Mouse (Mus musculus) stomach, embryonic 15.5 days (tissue): Measurements from ENCODE around the gene Calr3. TPM values are rescaled to one million over a fixed set of nuclear protein-coding genes. Genes with fewer than 3 reads are reported as not detected.

Source experiments
- ATAC-seq: fragments of 200-750 bp; cut with Nextera tagmentation; 2 replicates; pipeline ENCODE4 v1.8.0; 2017; ENCODE audit warnings: low read depth, moderate number of reproducible peaks, moderate TSS enrichment; ENCODE audit not compliant: insufficient read depth, low FRiP score
- H3K27ac ChIP-seq: fragments of 300-500 bp; sonication (generic); 2 replicates; pipeline ENCODE4 v1.5.1; 2015; ENCODE audit warnings: mild to moderate bottlenecking, inconsistent platforms
- H3K27me3 ChIP-seq: fragments of 300-500 bp; sonication (generic); replicated peaks from 2 replicates; pipeline ENCODE4 v1.6.1; 2015; ENCODE audit warnings: inconsistent platforms
- H3K36me3 ChIP-seq: fragments of 300-500 bp; sonication (generic); 2 replicates; pipeline ENCODE4 v1.6.1; 2015; ENCODE audit warnings: inconsistent platforms
- H3K4me1 ChIP-seq: fragments of 300-500 bp; sonication (generic); 2 replicates; pipeline ENCODE4 v1.6.1; 2015; ENCODE audit warnings: inconsistent platforms
- H3K4me2 ChIP-seq: fragments of 300-500 bp; sonication (generic); 2 replicates; pipeline ENCODE4 v1.6.1; 2015; ENCODE audit warnings: mild to moderate bottlenecking, inconsistent platforms
- H3K4me3 ChIP-seq: fragments of 300-500 bp; sonication (generic); replicated peaks from 2 replicates; pipeline ENCODE4 v1.5.1; 2015; ENCODE audit warnings: inconsistent platforms
- H3K9ac ChIP-seq: fragments of 300-500 bp; sonication (generic); 2 replicates; pipeline ENCODE4 v1.6.1; 2015; ENCODE audit warnings: inconsistent platforms
- H3K9me3 ChIP-seq: fragments of 300-500 bp; sonication (generic); 2 replicates; pipeline ENCODE4 v1.6.1; 2016; ENCODE audit warnings: inconsistent platforms
- WGBS: fragments of 180-500 bp; shearing (Covaris S2); methylation state at CpG from one replicate; pipeline ENCODE4 v1.1.7; 2015; 5-methylcytosine and 5-hydroxymethylcytosine counted together
- polyA plus RNA-seq: library from polyadenylated mRNA; unstranded; fragments of >200 nt; fragmentation: Nextera tagmentation; extraction: Ambion mirVana; gene quantifications from 2 replicates; pipeline ENCODE4 v1.2.1, GENCODE M21; 2015

Gene Calr3
- polyA plus RNA-seq, 1 experiment from 2014 or later: 3.3 TPM

DNA sequence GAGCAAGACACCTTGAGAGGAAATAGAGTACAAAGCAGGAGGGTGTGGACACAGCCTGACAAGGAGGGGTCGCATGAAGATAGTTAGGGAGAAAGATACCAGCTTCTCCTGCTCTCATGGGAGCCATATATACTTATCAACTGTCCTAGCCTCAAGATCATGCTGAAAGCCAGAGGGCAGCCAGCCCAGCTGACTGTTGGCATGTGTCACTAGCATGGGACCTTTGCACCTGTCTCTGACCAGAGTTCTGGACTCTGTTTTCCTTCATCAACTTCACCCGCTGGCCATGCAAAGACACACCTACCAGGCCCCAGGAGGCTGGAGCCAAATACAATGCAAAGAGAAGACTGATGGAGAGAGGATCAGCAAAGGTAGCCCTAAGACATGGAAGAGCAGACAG lies 25.6 kb upstream of the Calr3 start:
- no peaks in the 10 kb centered on the region for H3K27me3 ChIP-seq
- no peak for ATAC-seq
- no peak overlapping the region for H3K4me3 ChIP-seq
- H3K9ac ChIP-seq: no peak overlapping the region
- 91% methylated on average over 2 of the region's 2 CpGs for whole genome bisulfite sequencing
- no peak overlapping the region for H3K4me2 ChIP-seq
- no peak overlapping the region for H3K27ac ChIP-seq
- peaks cover 81% of the 10 kb centered on the region for H3K36me3 ChIP-seq
- no peaks in the 10 kb centered on the region for H3K9me3 ChIP-seq
- H3K4me1 ChIP-seq: peaks cover 10% of the 10 kb centered on the region

DNA sequence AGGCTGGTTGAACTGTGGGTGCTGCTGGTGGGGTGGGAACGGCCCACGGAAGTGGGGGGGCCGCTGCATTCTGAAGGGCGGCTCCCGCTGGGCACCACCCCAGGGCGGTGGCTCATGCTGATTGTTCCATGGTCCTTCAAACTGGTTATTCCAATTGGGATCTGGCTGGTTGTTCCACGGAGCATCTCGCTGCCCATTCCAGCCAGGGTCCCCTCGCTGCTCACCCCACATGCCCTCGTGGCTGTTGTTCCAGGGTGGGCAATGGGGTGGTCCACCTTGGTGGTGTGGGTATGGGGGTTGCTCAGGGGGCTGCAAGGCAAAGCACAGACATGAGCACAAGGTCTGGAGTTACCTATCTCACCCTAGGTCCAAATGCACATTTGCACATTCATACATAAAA lies 20.5 kb upstream of the Calr3 start:
- Histone ChIP-seq H3K9me3 (no peaks in the 10 kb centered on the region), H3K27ac (no peak overlapping the region), H3K27me3 (no peaks in the 10 kb centered on the region), H3K4me2 (no peak overlapping the region), H3K9ac (no peak overlapping the region), H3K4me1 (no peaks in the 10 kb centered on the region), H3K4me3 (no peak overlapping the region), H3K36me3 (peaks cover 93% of the 10 kb centered on the region)
- ATAC-seq: no peak
- WGBS: 96% methylated on average over 10 of the region's 10 CpGs

DNA sequence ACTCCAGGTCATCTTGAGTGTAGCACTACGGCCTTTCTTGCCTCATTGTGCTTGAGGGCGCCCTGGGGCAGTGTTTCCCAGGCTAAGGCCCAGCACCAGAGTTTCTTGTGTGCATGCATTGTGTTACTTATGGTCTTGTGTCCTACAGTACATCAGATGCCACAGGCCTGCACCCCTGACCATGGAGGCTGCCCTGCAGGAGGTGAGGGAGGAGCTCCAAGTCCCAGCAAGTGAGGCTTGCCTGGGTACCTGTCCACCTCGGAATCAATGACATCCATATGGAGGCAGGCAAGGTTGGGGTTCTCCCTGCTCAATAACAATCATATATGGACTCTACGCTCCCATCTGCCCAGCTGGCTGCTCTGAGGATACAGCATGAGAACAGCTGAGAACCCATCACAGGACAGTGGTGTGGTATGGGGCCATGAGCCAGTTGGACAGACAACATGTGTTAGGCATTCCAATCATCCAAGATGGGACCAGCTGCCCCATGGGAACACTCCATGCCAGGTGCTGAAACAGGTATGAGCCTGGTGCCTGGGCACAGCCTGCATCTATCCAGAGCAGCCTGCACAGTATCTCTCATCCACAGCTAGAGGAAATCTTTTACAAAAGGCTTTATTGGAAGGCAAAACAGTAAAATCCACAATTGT lies 16.3 kb upstream of the Calr3 start:
- Histone ChIP-seq H3K4me1 (no peaks in the 10 kb centered on the region), H3K9ac (no peak overlapping the region), H3K9me3 (no peaks in the 10 kb centered on the region), H3K27me3 (no peaks in the 10 kb centered on the region), H3K4me2 (no peak overlapping the region), H3K36me3 (peaks cover 62% of the 10 kb centered on the region), H3K4me3 (no peak overlapping the region), H3K27ac (no peak overlapping the region)
- WGBS: 89% methylated on average over 4 of the region's 4 CpGs
- no peak for ATAC-seq

DNA sequence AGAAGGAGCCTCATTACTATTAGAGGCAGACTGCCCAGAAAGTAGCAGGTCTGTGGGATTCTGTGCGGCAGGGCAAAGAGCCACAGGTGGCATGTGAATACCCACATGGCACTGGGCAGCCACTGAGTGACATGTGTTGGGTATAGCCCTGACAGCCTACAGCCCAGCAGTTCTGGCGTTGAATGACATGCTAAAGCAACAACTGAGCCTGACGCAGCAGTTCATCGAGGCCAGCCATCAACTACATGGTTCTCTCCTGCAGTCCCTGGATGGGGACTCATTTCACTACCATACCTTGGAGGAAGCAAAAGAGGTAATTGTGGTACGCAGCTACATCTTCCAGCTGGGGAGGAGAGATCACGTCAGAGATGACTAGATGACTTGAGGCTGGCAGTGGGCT lies 14.8 kb upstream of the Calr3 start:
- peaks cover 58% of the 10 kb centered on the region for H3K36me3 ChIP-seq
- 82% methylated on average over 6 of the region's 6 CpGs for WGBS
- ATAC-seq: no peak

DNA sequence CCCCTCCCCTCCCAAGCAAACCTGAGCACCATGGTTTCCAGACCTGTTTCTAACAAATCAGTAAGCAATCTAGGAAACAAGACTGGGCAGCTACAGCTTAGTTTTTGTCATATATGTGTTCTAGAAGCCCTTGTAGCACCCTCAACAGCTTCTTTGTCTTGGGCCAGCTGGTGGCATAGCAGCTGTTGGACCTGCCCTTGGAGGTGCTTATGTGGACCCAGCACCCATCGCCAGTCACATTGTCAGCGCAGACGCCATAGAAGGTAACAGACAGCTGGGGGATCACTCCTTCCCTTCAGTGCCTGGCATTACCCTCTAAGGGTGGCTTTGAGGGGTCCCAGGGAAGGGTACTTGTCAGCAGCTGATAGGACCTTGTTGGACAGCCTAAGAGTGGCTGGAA lies 14.1 kb upstream of the Calr3 start:
- H3K9me3 ChIP-seq: no peaks in the 10 kb centered on the region
- no peak for ATAC-seq
- H3K4me2 ChIP-seq: no peak overlapping the region
- no peak overlapping the region for H3K9ac ChIP-seq
- H3K4me1 ChIP-seq: no peaks in the 10 kb centered on the region
- H3K4me3 ChIP-seq: no peak overlapping the region
- H3K27ac ChIP-seq: no peak overlapping the region
- peaks cover 56% of the 10 kb centered on the region for H3K36me3 ChIP-seq
- no peaks in the 10 kb centered on the region for H3K27me3 ChIP-seq
- 91% methylated on average over 3 of the region's 3 CpGs for WGBS

More for the DNA sequence above, 14.8 kb upstream of the Calr3 start:
- no peak overlapping the region for H3K4me2 ChIP-seq
- H3K27ac ChIP-seq: no peak overlapping the region
- no peak overlapping the region for H3K4me3 ChIP-seq
- H3K9ac ChIP-seq: no peak overlapping the region
- H3K9me3 ChIP-seq: no peaks in the 10 kb centered on the region
- H3K27me3 ChIP-seq: no peaks in the 10 kb centered on the region
- no peaks in the 10 kb centered on the region for H3K4me1 ChIP-seq

DNA sequence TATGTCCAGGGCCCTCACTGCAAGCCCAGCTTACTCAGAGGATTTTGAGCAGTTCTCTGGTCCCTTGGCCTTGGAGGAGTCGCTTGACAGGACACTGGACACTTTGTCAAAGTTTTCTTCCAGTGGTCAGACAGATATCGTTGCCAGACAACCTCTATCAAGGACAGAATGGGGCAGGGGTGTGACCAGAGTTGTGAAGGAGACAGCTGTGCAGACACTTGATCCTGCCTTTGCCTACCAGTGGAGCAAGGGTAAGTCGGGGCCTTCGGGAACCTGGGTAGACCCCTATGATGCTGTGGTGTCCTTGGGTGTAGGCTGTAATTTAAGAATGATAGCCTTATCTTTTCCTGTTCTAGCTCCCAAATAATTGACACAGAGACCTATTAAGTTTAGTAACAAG lies 11.6 kb upstream of the Calr3 start:
- Histone ChIP-seq H3K36me3 (peaks cover 33% of the 10 kb centered on the region), H3K27me3 (no peaks in the 10 kb centered on the region), H3K4me3 (no peak overlapping the region), H3K4me2 (no peak overlapping the region), H3K9ac (no peak overlapping the region), H3K4me1 (no peaks in the 10 kb centered on the region), H3K27ac (no peak overlapping the region), H3K9me3 (no peaks in the 10 kb centered on the region)
- WGBS: 82% methylated on average over 4 of the region's 4 CpGs
- ATAC-seq: no peak

DNA sequence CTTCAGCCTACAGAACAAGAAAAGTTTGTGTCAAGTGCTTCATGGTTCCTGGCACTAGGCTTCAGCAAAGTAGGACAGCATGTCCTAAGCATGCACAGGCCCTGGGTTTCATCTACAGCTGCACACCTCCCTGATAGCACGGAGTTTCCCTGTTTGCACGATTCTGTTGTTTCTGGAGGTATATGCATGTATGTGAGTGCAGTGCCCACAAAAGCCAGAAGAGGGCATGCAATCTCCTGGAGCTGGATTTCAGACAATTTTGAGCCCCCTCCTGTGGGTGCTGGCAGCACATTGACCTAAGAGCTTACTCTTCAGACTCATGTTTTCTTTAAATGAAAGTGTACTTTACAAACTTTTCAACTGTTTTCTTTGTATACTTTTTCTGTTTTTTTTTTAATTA lies 10.2 kb upstream of the Calr3 start:
- ATAC-seq: no peak
- 91% methylated on average over 2 of the region's 2 CpGs for WGBS

DNA sequence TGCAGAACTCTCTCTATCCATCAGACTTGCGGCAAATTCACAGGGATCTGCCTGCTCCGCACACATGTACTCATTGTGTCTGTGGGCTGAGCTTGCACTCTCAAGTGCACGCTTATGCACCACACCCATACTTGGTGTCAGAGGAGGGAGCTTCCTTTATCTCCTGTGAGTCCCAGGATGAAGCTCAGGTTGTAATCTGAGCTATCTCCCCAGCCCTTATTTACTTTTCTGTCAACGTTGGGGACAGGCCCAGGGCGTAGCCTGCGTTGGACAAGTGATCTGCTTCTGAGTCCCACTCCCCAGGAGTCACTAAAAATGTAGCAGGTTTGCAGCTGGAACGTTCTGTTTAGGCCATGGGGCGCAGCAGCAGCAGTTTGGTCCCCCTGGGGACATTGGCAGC lies 7.8 kb upstream of the Calr3 start:
- Histone ChIP-seq H3K9ac (no peak overlapping the region), H3K4me3 (no peak overlapping the region), H3K27ac (no peak overlapping the region), H3K27me3 (no peaks in the 10 kb centered on the region), H3K9me3 (no peaks in the 10 kb centered on the region), H3K4me2 (no peak overlapping the region), H3K36me3 (peaks cover 24% of the 10 kb centered on the region), H3K4me1 (no peaks in the 10 kb centered on the region)
- 66% methylated on average over 8 of the region's 8 CpGs for WGBS
- no peak for ATAC-seq

More for the DNA sequence above, 10.2 kb upstream of the Calr3 start:
- no peak overlapping the region for H3K27ac ChIP-seq
- H3K9ac ChIP-seq: no peak overlapping the region
- no peaks in the 10 kb centered on the region for H3K27me3 ChIP-seq
- H3K4me1 ChIP-seq: no peaks in the 10 kb centered on the region
- H3K4me2 ChIP-seq: no peak overlapping the region
- no peak overlapping the region for H3K4me3 ChIP-seq
- H3K36me3 ChIP-seq: peaks cover 31% of the 10 kb centered on the region
- H3K9me3 ChIP-seq: no peaks in the 10 kb centered on the region

DNA sequence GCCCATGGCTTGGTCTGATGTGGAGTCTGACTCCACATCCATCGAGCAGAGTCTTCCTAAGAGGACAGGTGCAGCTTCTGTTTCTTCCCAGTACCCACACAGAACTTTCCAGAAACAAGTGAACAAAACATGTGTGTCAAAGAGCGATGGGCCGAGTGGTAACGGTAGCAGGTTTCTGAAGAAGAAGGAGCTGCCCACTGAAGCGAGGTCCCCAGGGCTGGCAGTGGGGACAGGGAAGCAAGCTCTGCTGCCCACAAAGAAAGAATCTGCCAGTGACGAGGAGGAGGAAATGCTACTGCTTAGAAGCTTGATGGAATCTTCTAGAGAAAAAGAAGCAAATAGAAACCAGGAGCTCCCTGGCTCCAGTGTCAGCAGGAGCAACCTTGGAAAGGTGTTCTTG lies 1.4 kb upstream of the Calr3 start:
- Histone ChIP-seq H3K4me3 (no peak overlapping the region), H3K27ac (no peak overlapping the region), H3K36me3 (peaks cover 7% of the 10 kb centered on the region), H3K27me3 (no peaks in the 10 kb centered on the region), H3K4me1 (0 out of 2 replicates have a peak, but pooled peaks cover 10% of the 10 kb centered on the region), H3K4me2 (no peak overlapping the region), H3K9ac (no peak overlapping the region), H3K9me3 (no peaks in the 10 kb centered on the region)
- 91% methylated on average over 6 of the region's 6 CpGs for WGBS
- ATAC-seq: no peak

DNA sequence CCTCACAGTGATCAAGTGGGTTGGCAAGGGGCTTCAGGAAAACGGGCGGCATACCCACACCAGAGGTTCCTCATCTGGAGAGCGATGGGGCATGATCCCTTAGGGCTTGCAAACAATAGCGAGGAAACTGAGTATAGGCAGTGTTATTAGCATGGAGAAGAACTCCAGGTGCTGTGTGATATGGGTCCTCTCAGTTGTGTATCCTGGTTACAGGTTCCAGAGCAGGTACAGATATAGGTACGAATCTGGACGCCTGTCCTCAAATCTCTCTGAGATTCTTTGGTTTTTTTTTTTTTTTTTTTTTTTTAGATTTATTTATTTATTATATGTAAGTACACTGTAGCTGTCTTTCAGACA lies 302 bp upstream of the Calr3 start:
- Histone ChIP-seq H3K27me3 (no peaks in the 10 kb centered on the region), H3K36me3 (no peaks in the 10 kb centered on the region; the same call in 1 of the 2 replicates), H3K9ac (0 out of 2 replicates have a peak overlapping the region, but pooled peaks have one; percentile 33), H3K27ac (no peak overlapping the region), H3K4me2 (peak overlapping the region; percentile 90), H3K9me3 (no peaks in the 10 kb centered on the region), H3K4me1 (0 out of 2 replicates have a peak, but pooled peaks cover 10% of the 10 kb centered on the region), H3K4me3 (peak overlapping the region; percentile 52)
- WGBS: 34% methylated on average over 6 of the region's 6 CpGs
- peak; percentile 29; the same call in 1 of the 2 replicates for ATAC-seq

DNA sequence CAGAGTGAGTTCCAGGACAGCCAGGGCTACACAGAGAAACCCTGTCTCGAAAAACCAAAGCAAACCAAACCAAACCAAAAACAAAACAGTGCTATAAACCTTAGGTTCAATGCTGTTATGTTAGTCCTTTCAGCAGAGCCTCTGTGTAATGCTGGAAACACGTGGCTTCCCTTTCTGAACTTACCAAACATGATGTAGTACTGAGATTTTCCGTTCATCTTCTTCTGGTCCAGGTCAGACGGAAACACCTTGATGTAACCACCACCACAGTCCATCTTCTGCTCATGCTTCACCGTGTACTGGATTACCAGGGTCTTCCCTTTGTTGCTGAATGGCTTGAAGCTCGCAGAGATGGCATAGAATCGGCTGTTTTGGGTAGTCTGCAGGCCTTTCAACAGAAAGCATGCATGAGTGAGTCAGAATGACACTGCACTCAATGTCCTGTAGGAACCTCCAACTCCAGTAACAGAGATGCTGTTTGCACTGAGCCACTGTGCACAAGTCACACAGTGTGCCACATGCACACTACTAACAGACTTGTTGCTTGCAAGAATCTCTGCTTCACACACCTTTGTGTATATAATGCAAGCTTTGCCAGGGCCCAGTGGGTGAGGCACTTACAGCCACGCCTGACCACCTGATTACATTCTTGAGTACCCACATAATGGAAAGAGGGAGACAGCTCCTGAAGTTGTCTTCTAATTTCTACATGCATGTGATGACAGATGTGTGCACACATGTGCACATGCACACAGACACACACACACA lies 5.2 kb downstream of the Calr3 start:
- Histone ChIP-seq H3K4me2 (no peak overlapping the region), H3K4me1 (0 out of 2 replicates have a peak, but pooled peaks cover 4% of the 10 kb centered on the region), H3K9me3 (no peaks in the 10 kb centered on the region), H3K36me3 (no peaks in the 10 kb centered on the region), H3K4me3 (no peak overlapping the region), H3K27me3 (no peaks in the 10 kb centered on the region), H3K9ac (no peak overlapping the region), H3K27ac (peak overlapping the region; percentile 1; the same call in 1 of the 2 replicates)
- 71% methylated on average over 8 of the region's 8 CpGs for WGBS
- ATAC-seq: peak; percentile 48; the same call in 1 of the 2 replicates

DNA sequence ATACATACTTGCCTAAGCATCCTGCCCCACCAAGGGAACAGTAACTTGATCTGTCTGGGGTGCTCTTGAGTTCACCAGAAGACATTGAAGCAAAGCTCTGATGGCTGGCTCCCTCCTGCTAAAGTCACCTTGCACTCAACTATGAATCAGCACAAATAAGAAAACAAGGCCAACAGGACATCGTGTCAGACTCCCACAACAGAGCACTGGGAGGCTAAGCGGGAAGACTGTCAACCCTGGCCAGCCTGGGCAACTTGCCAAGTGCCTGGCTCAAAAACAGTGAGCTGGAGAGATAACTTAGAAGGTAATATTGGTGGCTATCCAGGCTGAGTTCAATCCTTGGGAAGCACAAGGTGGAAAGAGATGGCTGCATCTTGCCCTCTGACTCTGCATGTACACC lies 8.7 kb downstream of the Calr3 start:
- Histone ChIP-seq H3K4me3 (no peak overlapping the region), H3K36me3 (no peaks in the 10 kb centered on the region), H3K4me1 (no peaks in the 10 kb centered on the region), H3K27me3 (no peaks in the 10 kb centered on the region), H3K4me2 (no peak overlapping the region), H3K9me3 (no peaks in the 10 kb centered on the region), H3K27ac (no peak overlapping the region), H3K9ac (no peak overlapping the region)
- no peak for ATAC-seq
- WGBS: 21% methylated on average over 2 of the region's 2 CpGs
